Mouse (Mus musculus): ENCODE data around the gene Kcnk16. TPM values are rescaled to one million over a fixed set of nuclear protein-coding genes. Genes with fewer than 3 reads are reported as not detected.

Gene Kcnk16
- total RNA-seq, 2 experiments from 2014 or later = not detected

- DNase-seq = no peak
Measured at GRCm38 (mm10) chr14:20230063-20230491, 38.9 kb downstream of the Kcnk16 start.

GRCm38 (mm10) chr14:20229437-20229836, 39.6 kb downstream of the Kcnk16 start:
- DNase-seq = no peak

- DNase-seq = no peak
Measured at GRCm38 (mm10) chr14:20228336-20228735, 40.7 kb downstream of the Kcnk16 start.

GRCm38 (mm10) chr14:20226982-20227381, 42.0 kb downstream of the Kcnk16 start:
- DNase-seq = no peak

- DNase-seq = no peak
Measured at GRCm38 (mm10) chr14:20226488-20226887, 42.5 kb downstream of the Kcnk16 start.

- no peak for DNase-seq
Measured at GRCm38 (mm10) chr14:20225525-20225924, 43.5 kb downstream of the Kcnk16 start.

GRCm38 (mm10) chr14:20224576-20225218, 44.3 kb downstream of the Kcnk16 start:
- no peak for DNase-seq

GRCm38 (mm10) chr14:20224163-20224562, 44.8 kb downstream of the Kcnk16 start:
- no peak for DNase-seq

GRCm38 (mm10) chr14:20223253-20223652, 45.7 kb downstream of the Kcnk16 start:
- no peak for DNase-seq

GRCm38 (mm10) chr14:20221083-20221482, 47.9 kb downstream of the Kcnk16 start:
- no peak for DNase-seq

GRCm38 (mm10) chr14:20219849-20220248, 49.1 kb downstream of the Kcnk16 start:
- DNase-seq = no peak

- no peak for DNase-seq
Measured at GRCm38 (mm10) chr14:20217299-20217864, 51.6 kb downstream of the Kcnk16 start.

GRCm38 (mm10) chr14:20216561-20217298, 52.3 kb downstream of the Kcnk16 start:
- DNase-seq = no peak

- DNase-seq = no peak
Measured at GRCm38 (mm10) chr14:20215826-20216225, 53.2 kb downstream of the Kcnk16 start.

GRCm38 (mm10) chr14:20214125-20214524, 54.9 kb downstream of the Kcnk16 start:
- DNase-seq = no peak

GRCm38 (mm10) chr14:20211754-20212601, 57.0 kb downstream of the Kcnk16 start:
- DNase-seq = no peak

Other genes starting within 250 kb of the Kcnk16 start
- 1 to 10 TPM; 2.7 to 3.4 TPM for gene Saysd1, start 130.7 kb downstream of the Kcnk16 start, total RNA-seq (2021)
- gene Kcnk5, start 87.4 kb downstream of the Kcnk16 start, total RNA-seq (2021) = 1 to 10 TPM; 1.3 to 1.7 TPM
- 10 to 100 TPM; 19.7 to 20.3 TPM for gene Nudt13, start 25.5 kb upstream of the Kcnk16 start, total RNA-seq (2021)
- gene Ecd, start 78.9 kb upstream of the Kcnk16 start, total RNA-seq (2021) = 10 to 100 TPM; 33.6 to 35.7 TPM
- 10 to 100 TPM; 34.4 to 35.8 TPM for gene Fam149b, start 79.0 kb upstream of the Kcnk16 start, total RNA-seq (2021)
- 10 to 100 TPM; 39.7 to 42.5 TPM for gene Dnajc9, start 119.7 kb upstream of the Kcnk16 start, total RNA-seq (2021)
- gene Mrps16, start 124.4 kb upstream of the Kcnk16 start, total RNA-seq (2021) = 10 to 100 TPM; 68.8 to 70.0 TPM
- under 1 TPM; 0.29 to 0.54 TPM for gene Cfap70, start 183.0 kb upstream of the Kcnk16 start, total RNA-seq (2021)
- 10 to 100 TPM; 49.5 to 57.1 TPM for gene Anxa7, start 210.9 kb upstream of the Kcnk16 start, total RNA-seq (2021)
- 1 to 10 TPM in 1 of 2 experiments, under 1 TPM in 1; 0.97 to 1.2 TPM for gene Mss51, start 227.7 kb upstream of the Kcnk16 start, total RNA-seq (2021)

Measured in heart, postnatal 4 days (tissue).